Mouse (Mus musculus): ENCODE results near the gene Aldh2. TPM values are rescaled to one million over a fixed set of nuclear protein-coding genes. Genes with fewer than 3 reads are reported as not detected.

The Aldh2 gene
- polyA plus RNA-seq, 1 experiment, result 225 TPM

DNA sequence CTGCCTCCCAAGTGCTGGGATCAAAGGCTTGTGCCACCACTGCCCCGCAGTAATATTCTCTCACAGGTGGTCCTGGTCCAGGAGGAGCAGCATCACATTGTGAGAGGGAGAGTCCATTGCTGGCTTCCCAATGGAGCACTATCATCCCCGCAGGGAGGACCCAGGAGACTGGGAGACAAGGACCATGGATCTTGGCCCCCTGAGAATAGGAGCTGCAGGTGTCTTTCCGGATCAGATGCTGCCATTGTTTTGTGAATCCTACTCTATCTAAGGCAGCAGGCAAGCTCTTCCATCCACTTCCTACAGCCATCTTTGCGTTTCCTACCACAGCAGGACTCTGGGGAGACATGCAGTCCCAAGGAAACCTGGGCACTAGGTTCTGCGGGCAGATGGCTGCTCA is 7.9 kb downstream of the Aldh2 start:
- H3ac ChIP-seq (ENCODE audit: control insufficient read depth, insufficient read length, low read depth), result no peak overlapping the region
- no peaks in the 10 kb centered on the region for H3K27me3 ChIP-seq (ENCODE audit: control insufficient read depth, insufficient read depth, insufficient read length)
- no peak overlapping the region for H3K4me3 ChIP-seq (ENCODE audit: insufficient read depth, poor library complexity, severe bottlenecking)
- H3K79me2 ChIP-seq (ENCODE audit: control insufficient read depth, insufficient read depth), result peaks cover 77% of the 10 kb centered on the region
- TF ChIP-seq CEBPB (IDR thresholded peaks at IDR 0.05; ENCODE audit: low read depth), result no peak
- TF ChIP-seq CTCF (IDR thresholded peaks at IDR 0.05; ENCODE audit: control insufficient read depth, insufficient read depth, insufficient read length), result no peak
- no peak for TF ChIP-seq MYOD1 (IDR thresholded peaks at IDR 0.05; ENCODE audit: control insufficient read depth, insufficient read length, low read depth)
- no peak for TF ChIP-seq MYOG (IDR thresholded peaks at IDR 0.05; ENCODE audit: control insufficient read depth, extremely low read depth, insufficient read length)
- TF ChIP-seq MAX (IDR thresholded peaks at IDR 0.05), result no peak
- no peak for TF ChIP-seq FOSL1 (IDR thresholded peaks at IDR 0.05; ENCODE audit: insufficient read depth, low read length, poor library complexity, severe bottlenecking)
- H3K79me3 ChIP-seq (ENCODE audit: low read depth), result peaks cover 48% of the 10 kb centered on the region
- H3K36me3 ChIP-seq (ENCODE audit: control insufficient read depth, insufficient read depth), result peaks cover 17% of the 10 kb centered on the region

DNA sequence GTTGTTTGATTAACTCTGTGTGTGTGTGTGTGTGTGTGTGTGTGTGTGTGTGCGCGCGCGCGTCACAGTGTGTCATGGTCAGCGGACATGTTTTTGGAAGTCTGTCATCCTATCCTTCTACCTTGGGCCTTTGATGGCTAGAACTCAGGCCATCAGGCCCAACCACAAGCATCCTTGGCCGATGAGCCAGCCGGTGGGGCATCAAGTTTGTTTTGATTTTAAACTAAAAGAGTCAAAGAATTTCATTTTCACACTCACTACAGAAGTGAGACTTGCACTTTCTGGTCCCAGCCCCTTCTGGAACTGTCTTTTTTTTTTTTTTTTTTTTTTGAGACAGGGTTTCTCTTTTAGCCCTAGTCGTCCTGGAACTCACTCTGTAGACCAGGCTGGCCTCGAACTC is 8.6 kb downstream of the Aldh2 start:
- peaks cover 77% of the 10 kb centered on the region for H3K79me2 ChIP-seq (ENCODE audit: control insufficient read depth, insufficient read depth)
- TF ChIP-seq FOSL1 (IDR thresholded peaks at IDR 0.05; ENCODE audit: insufficient read depth, low read length, poor library complexity, severe bottlenecking), result peak; percentile 40
- no peak for TF ChIP-seq CTCF (IDR thresholded peaks at IDR 0.05; ENCODE audit: control insufficient read depth, insufficient read depth, insufficient read length)
- no peaks in the 10 kb centered on the region for H3K27me3 ChIP-seq (ENCODE audit: control insufficient read depth, insufficient read depth, insufficient read length)
- H3K4me3 ChIP-seq (ENCODE audit: insufficient read depth, poor library complexity, severe bottlenecking), result no peak overlapping the region
- peaks cover 44% of the 10 kb centered on the region for H3K79me3 ChIP-seq (ENCODE audit: low read depth)
- H3K36me3 ChIP-seq (ENCODE audit: control insufficient read depth, insufficient read depth), result peaks cover 17% of the 10 kb centered on the region
- no peak overlapping the region for H3ac ChIP-seq (ENCODE audit: control insufficient read depth, insufficient read length, low read depth)

DNA sequence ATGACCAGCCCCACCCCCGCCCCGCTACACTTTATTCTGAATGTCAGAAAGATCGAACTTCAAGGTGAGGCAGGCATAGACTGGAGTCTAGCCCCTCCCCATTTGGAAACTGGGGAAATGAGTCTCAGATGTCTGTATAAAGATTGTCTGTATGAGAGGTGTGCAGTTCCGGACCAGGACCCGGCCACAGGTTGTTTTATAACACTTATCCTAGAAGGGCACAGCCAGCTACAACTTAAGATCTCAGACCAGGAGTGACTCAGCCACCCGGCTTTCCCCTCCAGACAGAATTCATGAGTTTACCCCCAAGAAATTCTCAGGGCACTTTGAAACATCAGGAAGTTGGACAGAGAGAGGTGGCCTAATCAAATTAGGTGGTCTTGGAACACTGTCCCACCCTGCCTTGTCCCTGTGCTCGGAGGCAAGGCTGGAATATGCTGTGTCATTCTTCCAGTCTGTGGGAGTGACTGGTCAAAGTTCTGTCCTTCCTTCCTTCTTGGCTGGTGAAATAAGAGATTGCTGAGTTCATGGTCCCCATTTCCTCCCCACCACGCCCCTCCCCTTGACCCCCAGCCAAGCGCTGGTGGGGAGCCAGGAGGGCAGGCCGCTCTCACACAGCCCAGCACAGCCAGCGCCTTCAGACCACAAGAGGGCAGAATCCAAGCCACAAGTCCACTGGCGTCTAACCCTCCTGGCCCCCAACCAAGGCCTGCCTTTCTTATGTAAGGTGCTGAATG is 9.7 kb downstream of the Aldh2 start:
- Histone ChIP-seq H3K27me3 (ENCODE audit: control insufficient read depth, insufficient read depth, insufficient read length) (no peaks in the 10 kb centered on the region), H3K4me3 (ENCODE audit: insufficient read depth, poor library complexity, severe bottlenecking) (no peak overlapping the region), H3K79me2 (ENCODE audit: control insufficient read depth, insufficient read depth) (peaks cover 67% of the 10 kb centered on the region), H3K36me3 (ENCODE audit: control insufficient read depth, insufficient read depth) (peaks cover 28% of the 10 kb centered on the region), H3ac (ENCODE audit: control insufficient read depth, insufficient read length, low read depth) (no peak overlapping the region), H3K79me3 (ENCODE audit: low read depth) (peaks cover 37% of the 10 kb centered on the region)
- peak; percentile 49 for TF ChIP-seq MAX (IDR thresholded peaks at IDR 0.05)
- TF ChIP-seq USF1 (IDR thresholded peaks at IDR 0.05; ENCODE audit: low read depth), result no peak
- peak; percentile 86 for TF ChIP-seq CTCF (IDR thresholded peaks at IDR 0.05; ENCODE audit: control insufficient read depth, insufficient read depth, insufficient read length)

DNA sequence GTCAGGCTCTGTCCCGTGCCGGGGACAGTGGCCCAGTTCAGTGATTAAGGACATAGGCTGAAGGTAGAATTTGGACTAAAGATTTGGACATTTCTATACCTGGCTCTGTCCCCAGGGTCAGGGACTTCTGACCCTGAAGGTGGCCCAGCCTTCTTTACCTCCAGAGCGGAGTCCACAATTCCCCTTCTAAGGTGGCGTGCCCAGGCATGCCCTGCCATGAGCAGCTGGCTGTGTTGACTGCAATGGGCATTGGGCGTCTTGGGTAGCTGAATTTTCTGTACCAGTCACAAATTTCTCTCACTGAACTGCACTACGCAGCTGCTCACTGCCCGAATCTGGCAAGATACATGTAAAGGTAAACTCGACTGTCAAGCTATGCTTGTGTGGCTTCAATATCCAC is 11.7 kb downstream of the Aldh2 start:
- H3K27me3 ChIP-seq (ENCODE audit: control insufficient read depth, insufficient read depth, insufficient read length), result no peaks in the 10 kb centered on the region
- peaks cover 28% of the 10 kb centered on the region for H3K79me3 ChIP-seq (ENCODE audit: low read depth)
- H3K4me3 ChIP-seq (ENCODE audit: insufficient read depth, poor library complexity, severe bottlenecking), result no peak overlapping the region
- H3K79me2 ChIP-seq (ENCODE audit: control insufficient read depth, insufficient read depth), result peaks cover 47% of the 10 kb centered on the region
- TF ChIP-seq MAX (IDR thresholded peaks at IDR 0.05), result no peak
- TF ChIP-seq CEBPB (IDR thresholded peaks at IDR 0.05; ENCODE audit: low read depth), result no peak
- no peak for TF ChIP-seq CTCF (IDR thresholded peaks at IDR 0.05; ENCODE audit: control insufficient read depth, insufficient read depth, insufficient read length)
- TF ChIP-seq MYOD1 (IDR thresholded peaks at IDR 0.05; ENCODE audit: control insufficient read depth, insufficient read length, low read depth), result no peak
- no peak for TF ChIP-seq MYOG (IDR thresholded peaks at IDR 0.05; ENCODE audit: control insufficient read depth, extremely low read depth, insufficient read length)
- H3K36me3 ChIP-seq (ENCODE audit: control insufficient read depth, insufficient read depth), result peaks cover 44% of the 10 kb centered on the region
- H3ac ChIP-seq (ENCODE audit: control insufficient read depth, insufficient read length, low read depth), result no peak overlapping the region

DNA sequence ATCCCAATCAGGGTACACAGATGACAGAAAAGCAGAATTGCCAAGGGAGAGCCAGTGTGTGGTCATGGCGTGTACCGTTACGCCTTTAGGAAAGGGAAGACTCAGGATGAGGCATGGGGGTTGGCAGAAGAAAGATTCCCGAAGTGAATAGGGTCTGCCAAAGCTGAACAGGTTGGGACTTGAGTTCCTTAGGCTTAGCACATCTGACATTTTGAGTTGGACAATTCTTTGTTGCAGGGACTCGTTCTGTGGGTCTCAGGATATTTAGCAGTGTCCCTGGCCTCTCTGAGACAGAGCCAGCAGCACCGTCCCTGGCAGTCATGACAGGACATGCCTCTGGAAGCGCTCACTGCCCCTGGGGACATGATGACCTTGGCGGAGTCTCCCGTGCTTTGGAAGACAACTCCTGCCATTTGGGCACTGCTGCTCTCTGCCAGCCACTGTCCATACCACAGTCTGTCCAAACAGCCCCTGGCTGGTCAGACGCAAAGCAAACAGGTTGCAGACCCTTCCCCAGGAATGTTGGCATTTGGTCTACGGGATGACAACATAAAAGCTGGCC is 16.6 kb downstream of the Aldh2 start:
- H3K27me3 ChIP-seq (ENCODE audit: control insufficient read depth, insufficient read depth, insufficient read length), result no peaks in the 10 kb centered on the region
- H3K4me3 ChIP-seq (ENCODE audit: insufficient read depth, poor library complexity, severe bottlenecking), result no peak overlapping the region
- H3ac ChIP-seq (ENCODE audit: control insufficient read depth, insufficient read length, low read depth), result no peak overlapping the region
- TF ChIP-seq MAX (IDR thresholded peaks at IDR 0.05) (no peak), CTCF (IDR thresholded peaks at IDR 0.05; ENCODE audit: control insufficient read depth, insufficient read depth, insufficient read length) (no peak), CEBPB (IDR thresholded peaks at IDR 0.05; ENCODE audit: low read depth) (no peak), MYOD1 (IDR thresholded peaks at IDR 0.05; ENCODE audit: control insufficient read depth, insufficient read length, low read depth) (no peak), USF1 (IDR thresholded peaks at IDR 0.05; ENCODE audit: low read depth) (no peak), MYOG (IDR thresholded peaks at IDR 0.05; ENCODE audit: control insufficient read depth, extremely low read depth, insufficient read length) (no peak), FOSL1 (IDR thresholded peaks at IDR 0.05; ENCODE audit: insufficient read depth, low read length, poor library complexity, severe bottlenecking) (no peak)
- peaks cover 67% of the 10 kb centered on the region for H3K36me3 ChIP-seq (ENCODE audit: control insufficient read depth, insufficient read depth)
- H3K79me2 ChIP-seq (ENCODE audit: control insufficient read depth, insufficient read depth), result peaks cover 21% of the 10 kb centered on the region
- peaks cover 10% of the 10 kb centered on the region for H3K79me3 ChIP-seq (ENCODE audit: low read depth)

DNA sequence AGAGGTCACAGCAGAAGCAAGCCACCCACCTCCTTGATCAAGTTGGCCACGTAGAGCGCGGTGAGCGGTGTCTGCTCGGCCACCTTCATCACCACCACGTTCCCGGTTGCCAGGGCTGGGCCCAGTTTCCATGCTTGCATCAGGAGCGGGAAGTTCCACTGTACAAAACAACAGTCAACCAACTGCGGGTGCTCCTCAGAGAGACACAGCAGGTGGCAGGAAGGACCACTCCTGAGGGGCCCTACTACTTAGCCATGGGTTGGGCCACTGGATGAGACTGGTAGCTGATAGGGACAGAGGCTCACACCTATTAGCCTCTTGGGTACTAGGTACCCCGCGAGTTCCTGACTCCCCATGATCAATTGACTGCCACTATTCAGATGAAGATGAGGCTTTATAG is 17.8 kb downstream of the Aldh2 start:
- Histone ChIP-seq H3K79me3 (ENCODE audit: low read depth) (no peaks in the 10 kb centered on the region), H3K27me3 (ENCODE audit: control insufficient read depth, insufficient read depth, insufficient read length) (no peaks in the 10 kb centered on the region), H3K79me2 (ENCODE audit: control insufficient read depth, insufficient read depth) (peaks cover 9% of the 10 kb centered on the region), H3K36me3 (ENCODE audit: control insufficient read depth, insufficient read depth) (peaks cover 66% of the 10 kb centered on the region), H3K4me3 (ENCODE audit: insufficient read depth, poor library complexity, severe bottlenecking) (no peak overlapping the region), H3ac (ENCODE audit: control insufficient read depth, insufficient read length, low read depth) (no peak overlapping the region)
- TF ChIP-seq FOSL1 (IDR thresholded peaks at IDR 0.05; ENCODE audit: insufficient read depth, low read length, poor library complexity, severe bottlenecking) (no peak), MAX (IDR thresholded peaks at IDR 0.05) (no peak), USF1 (IDR thresholded peaks at IDR 0.05; ENCODE audit: low read depth) (no peak), MYOD1 (IDR thresholded peaks at IDR 0.05; ENCODE audit: control insufficient read depth, insufficient read length, low read depth) (no peak), MYOG (IDR thresholded peaks at IDR 0.05; ENCODE audit: control insufficient read depth, extremely low read depth, insufficient read length) (no peak), CTCF (IDR thresholded peaks at IDR 0.05; ENCODE audit: control insufficient read depth, insufficient read depth, insufficient read length) (no peak), CEBPB (IDR thresholded peaks at IDR 0.05; ENCODE audit: low read depth) (no peak)

Measured in C2C12 (cell line).